Mouse (Mus musculus): ENCODE measurements around the gene Ccdc30.

The Ccdc30 gene

GRCm38 (mm10) chr4:119415072-119415753 lies at the start of gene Ccdc30:
Gene Ccdc30, minus strand, starts transcription at chr4:119415521.
- peak; percentile 97 for DNase-seq (ENCODE audit: low spot score)

DNA sequence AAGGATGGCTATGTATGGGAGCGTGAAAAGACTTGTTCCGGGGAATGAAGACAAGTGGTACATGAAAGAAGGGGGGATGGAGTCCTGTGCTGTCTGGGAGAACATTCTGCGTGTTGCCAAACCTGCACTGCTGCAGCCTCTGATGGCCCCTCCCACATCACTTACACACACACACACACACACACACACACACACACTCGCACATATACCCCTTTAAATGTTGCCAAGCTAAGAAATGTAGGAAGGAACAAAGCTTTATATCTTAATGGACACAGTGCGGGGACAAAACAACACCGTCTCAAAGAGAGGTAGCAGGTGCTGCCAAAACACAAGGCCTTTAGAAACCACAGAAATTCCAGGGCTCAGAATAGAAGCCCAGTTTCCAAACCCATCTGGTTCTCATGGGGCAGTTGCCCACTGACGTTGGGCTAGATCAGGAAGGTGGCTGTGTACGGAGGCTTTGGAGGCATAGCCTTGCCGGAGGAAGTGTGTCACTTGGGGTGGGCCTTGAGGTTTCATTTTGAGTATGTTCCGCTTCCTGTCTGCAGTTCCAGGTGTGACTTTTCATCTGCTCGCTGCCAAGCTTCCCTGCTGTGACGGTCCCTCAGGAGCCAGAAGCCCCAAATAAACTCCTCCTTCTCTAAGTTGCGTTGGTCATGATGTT lies 48.6 kb upstream of the Ccdc30 start:
- DNase-seq (ENCODE audit: low spot score), result no peak

DNA sequence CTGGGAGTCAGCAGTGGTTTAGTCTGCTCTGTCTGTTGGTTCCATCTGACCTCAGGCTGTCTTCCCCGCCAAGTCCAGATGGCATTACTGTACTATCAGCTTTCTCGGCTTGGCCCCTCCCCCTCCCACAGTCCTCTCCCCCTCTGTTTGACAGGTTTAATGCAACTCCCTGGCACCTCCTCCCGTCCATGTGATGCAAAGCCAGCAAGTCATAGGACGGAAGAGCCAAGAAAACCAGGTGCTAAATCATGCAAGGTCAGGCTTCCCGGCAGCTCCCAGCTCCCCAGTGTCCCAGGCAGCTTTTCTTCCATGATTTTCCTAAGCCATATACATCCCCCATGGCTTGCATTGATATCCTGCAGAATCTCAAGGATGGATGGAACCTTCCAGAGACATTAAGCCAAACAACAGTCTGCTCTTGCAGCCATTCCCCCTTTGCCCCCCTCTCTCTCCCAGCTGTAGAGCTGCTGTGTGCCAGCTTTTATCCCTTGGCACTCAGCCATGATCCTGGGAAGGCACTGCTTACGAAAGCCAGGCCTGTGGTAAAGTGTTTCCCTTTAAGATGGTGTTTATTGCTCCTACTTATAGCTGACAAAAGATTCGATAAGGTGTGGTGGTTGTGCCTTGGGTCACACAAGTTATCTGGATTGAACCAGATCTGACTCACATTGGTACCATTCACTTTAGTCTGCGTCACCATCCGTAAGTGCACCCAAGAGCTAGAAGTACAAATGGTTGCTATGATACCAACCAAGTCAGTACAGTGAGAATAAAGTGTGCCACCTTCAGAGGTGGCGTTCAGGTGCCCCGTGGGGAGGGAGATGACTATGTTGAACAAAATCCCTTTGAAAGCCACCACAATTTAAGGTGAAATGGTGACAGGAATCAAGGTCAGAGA lies 47.8 kb upstream of the Ccdc30 start:
- peak; percentile 43 for DNase-seq (ENCODE audit: low spot score)

GRCm38 (mm10) chr4:119462457-119462856 lies 47.1 kb upstream of the Ccdc30 start:
- DNase-seq (ENCODE audit: low spot score), result no peak

GRCm38 (mm10) chr4:119460728-119461141 lies 45.4 kb upstream of the Ccdc30 start:
- DNase-seq (ENCODE audit: low spot score), result peak; percentile 13

DNA sequence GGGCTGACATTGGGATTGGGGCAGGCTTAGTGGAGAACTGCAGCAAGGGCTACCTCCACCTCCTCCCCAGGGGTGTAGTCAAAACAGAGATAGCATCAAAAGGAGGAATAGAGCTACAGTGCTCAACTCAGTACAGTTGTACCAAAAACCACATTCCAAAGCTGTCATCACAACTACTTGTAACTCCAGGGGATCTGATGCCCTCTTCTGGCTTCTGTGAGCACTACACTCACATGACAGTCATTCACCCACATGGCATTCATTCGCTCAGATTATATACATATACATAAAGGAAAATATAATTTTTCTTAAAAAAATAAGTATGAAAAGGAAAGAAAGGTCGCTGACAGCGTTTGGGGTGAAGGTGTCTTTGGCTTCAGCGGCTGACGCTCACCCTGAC lies 45.0 kb upstream of the Ccdc30 start:
- DNase-seq (ENCODE audit: low spot score), result peak; percentile 36

DNA sequence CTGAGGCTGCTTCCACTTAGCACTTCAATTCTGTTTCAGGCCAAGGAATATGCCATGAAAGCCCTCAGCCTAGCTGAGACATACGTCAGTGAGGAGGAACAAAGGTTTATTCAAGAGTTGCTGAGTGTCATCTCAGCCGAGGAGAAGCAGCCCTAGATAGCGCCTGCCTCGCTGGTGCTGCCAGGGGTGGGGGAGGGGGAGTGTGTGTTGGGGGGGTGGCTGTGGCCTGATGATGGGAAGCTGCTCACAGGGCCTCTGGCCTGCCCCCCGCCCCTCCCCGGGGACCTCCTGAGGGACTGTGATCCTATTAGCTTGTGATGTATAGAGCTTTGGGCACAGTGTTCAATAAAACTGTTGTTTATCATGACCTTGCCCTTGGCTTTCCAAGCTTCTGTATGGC lies 38.2 kb upstream of the Ccdc30 start:
- peak; percentile 14 for DNase-seq (ENCODE audit: low spot score)

DNA sequence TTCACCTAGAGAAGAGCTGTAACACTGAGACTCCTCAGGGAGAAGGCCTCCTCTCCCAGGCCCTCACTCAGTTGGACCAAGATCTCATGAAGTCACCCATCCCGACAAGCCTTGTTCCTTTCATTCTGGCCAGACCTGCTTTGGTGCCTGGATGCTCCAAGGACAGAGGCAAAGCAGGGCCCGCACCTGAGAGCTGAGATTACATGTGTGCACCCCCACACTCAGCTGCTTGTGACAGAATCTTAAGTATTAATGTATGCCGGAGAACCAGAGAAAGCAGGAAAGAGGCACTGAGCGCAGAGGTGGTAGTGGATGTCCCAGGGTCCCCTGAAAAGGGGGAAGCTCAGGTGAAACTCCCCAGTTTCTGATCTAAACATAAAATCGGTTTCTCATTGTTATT lies 37.8 kb upstream of the Ccdc30 start:
- DNase-seq (ENCODE audit: low spot score), result no peak

DNA sequence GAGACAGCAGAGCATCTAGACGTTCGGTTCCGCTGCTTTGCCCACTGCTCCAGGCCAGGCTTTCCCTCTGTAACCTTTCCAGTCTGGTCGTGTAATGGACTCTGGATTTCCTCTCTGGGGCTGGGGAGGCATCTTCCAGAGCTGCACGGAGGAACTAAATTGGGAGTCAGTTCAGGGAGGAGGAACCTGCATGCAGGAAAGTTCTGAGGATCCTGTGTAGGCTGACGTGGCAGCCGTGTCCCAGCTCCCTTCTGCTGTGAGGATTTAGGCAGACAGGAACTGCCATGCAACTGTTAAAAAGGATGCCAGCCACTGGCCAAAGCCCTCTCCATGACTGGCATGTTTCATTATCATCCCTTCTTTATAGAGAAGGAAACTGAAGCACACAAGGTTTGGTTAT lies 35.1 kb upstream of the Ccdc30 start:
- no peak for DNase-seq (ENCODE audit: low spot score)

GRCm38 (mm10) chr4:119447786-119448185 lies 32.5 kb upstream of the Ccdc30 start:
- DNase-seq (ENCODE audit: low spot score), result no peak

DNA sequence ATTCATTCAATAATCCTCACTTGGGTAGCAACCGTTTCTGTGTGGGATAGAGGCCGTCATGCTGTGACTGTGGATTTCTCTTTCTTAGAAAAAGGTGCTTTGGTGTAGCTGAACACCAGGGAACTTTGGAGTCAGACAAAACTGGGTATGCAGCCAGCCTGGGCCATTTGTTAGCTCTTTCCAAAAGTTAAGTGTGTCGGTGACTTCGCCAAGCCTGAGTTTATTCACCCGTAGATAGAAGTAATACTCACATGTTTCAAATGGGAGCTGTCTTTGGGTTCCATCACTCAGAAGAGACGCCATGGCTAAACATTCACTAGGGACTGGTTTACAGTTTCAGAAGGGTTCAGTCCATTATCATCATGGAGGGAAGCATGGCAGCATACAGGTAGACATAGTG lies 31.9 kb upstream of the Ccdc30 start:
- DNase-seq (ENCODE audit: low spot score), result no peak

- DNase-seq (ENCODE audit: low spot score), result peak; percentile 9
Measured at GRCm38 (mm10) chr4:119442539-119442938, 27.2 kb upstream of the Ccdc30 start.

GRCm38 (mm10) chr4:119441836-119442235 lies 26.5 kb upstream of the Ccdc30 start:
- no peak for DNase-seq (ENCODE audit: low spot score)

- no peak for DNase-seq (ENCODE audit: low spot score)
Measured at GRCm38 (mm10) chr4:119437936-119438335, 22.6 kb upstream of the Ccdc30 start.

DNA sequence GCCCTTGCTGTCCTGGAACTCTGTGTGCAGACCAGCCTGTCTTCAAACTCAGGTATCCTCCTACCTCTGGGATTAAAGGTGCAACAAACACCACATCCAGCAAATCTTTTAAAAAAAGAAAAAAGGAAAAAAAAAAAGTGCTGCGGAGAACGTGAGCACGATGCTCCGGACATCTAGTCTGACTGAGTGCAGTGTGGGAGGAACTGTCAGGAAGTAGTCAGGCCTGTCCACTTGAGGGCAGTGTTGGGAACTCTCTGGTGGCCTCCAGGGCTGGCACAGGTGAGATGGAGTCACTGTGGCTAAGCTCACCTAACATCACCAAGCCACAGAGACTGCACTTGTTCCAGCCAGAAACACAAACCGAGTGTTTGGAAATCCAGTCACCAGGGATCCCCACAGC lies 15.4 kb upstream of the Ccdc30 start:
- DNase-seq (ENCODE audit: low spot score), result peak; percentile 57

GRCm38 (mm10) chr4:119427680-119428079 lies 12.4 kb upstream of the Ccdc30 start:
- DNase-seq (ENCODE audit: low spot score), result no peak

- no peak for DNase-seq (ENCODE audit: low spot score)
Measured at GRCm38 (mm10) chr4:119425601-119426000, 10.3 kb upstream of the Ccdc30 start.

DNA sequence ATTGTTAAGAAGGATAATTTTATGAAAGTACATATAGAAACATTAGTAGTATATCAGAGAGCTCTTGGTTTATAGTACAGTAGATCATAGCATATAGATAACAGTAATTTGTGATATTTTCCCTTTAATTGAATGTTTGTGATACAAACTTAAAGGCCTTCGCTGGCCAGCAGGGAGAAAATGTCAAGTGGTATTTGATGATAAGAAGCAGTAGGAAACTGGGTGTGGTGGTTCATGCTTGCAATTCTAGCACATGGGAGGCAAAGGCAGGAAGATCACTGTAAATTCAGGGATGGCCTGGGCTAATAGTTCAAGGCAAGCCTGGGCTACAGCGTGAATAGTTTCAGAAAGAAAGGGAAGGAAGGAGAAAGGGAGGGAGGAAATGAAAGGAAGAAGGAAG lies 9.8 kb upstream of the Ccdc30 start:
- no peak for DNase-seq (ENCODE audit: low spot score)

DNA sequence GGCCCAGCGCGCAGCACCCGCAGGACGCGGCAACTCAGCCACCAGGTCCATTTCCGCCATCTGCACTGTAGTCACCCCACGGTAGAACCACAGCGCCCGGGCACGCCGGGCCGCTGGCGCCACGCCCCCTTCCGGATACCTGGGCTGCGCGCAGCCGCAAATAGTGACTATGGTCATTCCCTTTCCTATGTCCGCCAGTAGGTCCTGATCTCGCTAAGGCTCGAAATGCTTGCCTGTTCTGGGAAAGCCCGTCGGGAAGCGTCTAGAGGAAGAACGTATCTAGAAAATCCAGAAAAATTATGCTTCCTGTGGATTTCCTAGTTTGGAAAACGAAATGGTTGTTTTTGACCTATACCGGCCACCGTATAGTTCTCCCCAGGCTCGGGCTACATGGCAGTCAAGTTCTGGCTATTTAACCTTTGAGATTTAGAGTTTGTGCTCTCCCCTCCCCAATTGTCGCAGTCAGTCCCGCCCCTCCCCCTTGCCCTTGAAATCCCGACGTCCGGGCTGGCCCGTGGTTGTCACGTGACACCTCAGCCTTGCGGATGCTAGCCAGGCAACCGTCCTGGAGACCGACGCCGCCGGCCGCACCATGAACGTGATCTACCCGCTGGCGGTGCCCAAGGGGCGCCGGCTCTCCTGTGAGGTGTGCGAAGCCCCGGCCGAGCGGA lies 7.1 kb upstream of the Ccdc30 start, which contains the start of the genes Ppcs and Zmynd12:
TSS of gene Ppcs (minus strand) at position 127 of the 671 bp plus-strand sequence.
TSS of gene Zmynd12 (plus strand) at position 521 of the 671 bp plus-strand sequence.
- DNase-seq (ENCODE audit: low spot score), result peak; percentile 95

- DNase-seq (ENCODE audit: low spot score), result no peak
Measured at GRCm38 (mm10) chr4:119421921-119422293, 6.6 kb upstream of the Ccdc30 start.

GRCm38 (mm10) chr4:119421191-119421590 lies 5.9 kb upstream of the Ccdc30 start:
- no peak for DNase-seq (ENCODE audit: low spot score)

DNA sequence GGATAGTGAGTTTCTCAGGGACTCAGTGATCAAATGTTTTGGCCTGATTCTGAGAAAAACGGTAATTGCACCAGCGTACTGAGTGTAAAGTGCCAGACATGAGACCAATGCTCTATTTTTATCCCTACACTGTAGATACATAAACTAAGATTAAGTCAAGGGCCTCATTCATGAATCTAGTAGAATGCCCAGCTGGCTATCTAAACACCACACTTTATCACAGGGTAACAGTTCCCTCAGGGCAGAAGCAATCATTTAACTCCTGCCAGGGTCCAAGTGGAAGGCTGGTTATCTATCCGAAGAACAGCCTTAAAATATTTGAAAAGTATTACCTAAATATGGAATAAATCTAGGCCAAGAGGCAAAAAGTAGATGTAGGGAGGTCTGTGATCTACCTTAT lies 2.6 kb upstream of the Ccdc30 start:
- DNase-seq (ENCODE audit: low spot score), result no peak

All from embryo, embryonic 10.5 days (tissue).